Mouse (Mus musculus) layer of hippocampus, adult 9-10 months (tissue): ENCODE measurements around the gene Gm45837.

Experiments used
- DNase-seq: peaks from one replicate; pipeline ENCODE4 v3.0.0; 2022; ENCODE audit warnings: low spot score

Gm45837 gene

DNA sequence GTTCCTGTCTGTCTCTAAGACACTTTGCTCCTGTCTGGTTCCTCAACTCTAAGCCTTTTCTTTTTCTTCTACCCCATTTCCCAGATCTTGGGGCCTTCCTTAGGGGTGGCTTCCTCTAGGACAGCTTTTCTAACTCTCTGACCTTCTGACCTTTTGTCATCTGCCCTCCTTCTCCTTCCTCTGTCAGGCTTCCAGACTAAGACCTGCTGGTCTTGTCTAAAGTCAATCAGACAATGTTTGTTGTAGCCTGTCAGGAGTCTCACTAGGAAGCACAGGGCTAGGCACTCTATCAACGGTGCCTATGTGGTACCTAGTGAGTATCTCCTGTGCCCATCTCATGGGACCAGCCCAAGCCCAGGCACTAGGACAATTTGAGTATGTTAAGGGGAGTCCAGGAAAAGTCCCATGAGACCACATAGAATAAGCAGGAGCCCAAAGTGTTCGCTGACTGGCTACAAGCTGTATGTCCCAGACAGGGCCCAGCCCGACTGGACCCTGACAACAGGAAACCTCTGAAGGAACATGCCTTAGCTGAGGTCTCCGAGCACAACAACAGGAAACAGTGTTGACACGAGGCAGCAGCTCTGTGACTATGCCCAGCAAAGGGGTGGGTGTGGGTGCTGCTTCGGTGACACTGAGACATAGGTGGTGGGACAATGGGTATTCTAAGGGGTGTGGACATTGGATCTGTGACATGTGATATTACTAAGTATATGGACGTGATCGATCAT, 55.3 kb downstream of the Gm45837 start:
- DNase-seq = no peak

DNA sequence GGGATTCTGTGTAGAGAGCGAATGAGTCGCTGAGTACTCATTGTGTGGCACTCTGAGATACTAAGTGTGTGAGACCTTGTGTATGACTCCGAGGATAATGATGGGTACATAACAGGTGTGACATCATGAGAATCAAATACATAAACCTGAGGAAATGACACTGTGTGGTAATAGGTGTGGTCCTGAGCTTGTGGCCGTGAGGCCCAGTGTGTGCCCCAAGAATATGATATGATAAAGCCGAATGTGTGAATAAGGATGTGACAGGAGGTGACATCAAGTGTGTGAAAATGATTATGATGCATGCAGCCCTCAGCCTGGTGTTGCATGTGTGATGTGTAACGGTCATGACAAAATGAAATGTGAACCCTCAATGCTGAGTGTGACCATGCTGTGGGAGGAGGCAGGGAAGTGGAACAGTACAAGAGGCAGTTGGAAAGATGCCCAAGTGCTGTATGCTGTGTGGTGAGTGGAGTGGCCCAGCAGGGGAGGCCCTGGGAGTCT, 55.9 kb downstream of the Gm45837 start:
- no peak for DNase-seq

DNA sequence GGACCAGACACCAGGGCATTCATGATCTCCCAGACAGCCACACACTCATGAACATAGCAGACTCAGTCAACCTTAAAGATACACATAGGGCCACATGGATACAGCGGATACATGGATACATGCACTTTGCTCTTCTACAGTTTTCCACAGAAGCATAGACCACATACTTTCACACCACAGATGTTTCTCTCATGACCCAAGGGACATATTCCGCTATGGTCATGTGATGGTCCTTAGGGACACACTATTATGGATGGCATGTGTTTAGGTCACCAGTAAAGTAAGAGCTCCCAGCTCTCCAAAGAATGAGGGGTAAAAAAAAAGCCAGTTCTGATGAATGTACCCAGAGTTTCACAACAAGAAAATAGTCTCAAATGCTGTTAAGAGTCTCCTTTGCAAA, 60.7 kb downstream of the Gm45837 start:
- DNase-seq = no peak

DNA sequence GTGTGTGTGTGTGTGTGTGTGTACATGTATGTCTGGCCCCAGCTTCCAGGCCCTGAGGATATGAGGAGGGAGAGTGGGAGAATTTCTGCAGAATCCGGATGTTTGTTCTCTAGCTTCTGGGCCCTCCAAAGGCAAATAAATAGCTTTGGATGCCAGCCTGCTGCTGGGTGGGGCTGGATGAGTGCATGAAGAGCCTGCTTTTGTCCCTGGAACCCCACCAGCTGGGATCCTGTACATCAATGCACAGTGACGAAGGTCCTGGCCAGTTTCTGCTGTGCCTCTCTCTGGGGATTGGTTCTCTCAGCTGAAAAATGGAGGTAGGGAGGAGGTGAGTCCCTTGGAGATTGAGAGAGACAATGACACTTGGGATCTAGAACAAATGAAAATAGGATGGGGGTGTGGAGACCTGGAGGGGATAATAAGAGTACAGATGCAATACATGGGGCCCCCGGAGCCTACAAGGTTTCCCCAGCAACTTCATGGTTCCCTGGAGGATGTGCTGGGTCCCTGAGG, 61.3 kb downstream of the Gm45837 start:
- no peak for DNase-seq

DNA sequence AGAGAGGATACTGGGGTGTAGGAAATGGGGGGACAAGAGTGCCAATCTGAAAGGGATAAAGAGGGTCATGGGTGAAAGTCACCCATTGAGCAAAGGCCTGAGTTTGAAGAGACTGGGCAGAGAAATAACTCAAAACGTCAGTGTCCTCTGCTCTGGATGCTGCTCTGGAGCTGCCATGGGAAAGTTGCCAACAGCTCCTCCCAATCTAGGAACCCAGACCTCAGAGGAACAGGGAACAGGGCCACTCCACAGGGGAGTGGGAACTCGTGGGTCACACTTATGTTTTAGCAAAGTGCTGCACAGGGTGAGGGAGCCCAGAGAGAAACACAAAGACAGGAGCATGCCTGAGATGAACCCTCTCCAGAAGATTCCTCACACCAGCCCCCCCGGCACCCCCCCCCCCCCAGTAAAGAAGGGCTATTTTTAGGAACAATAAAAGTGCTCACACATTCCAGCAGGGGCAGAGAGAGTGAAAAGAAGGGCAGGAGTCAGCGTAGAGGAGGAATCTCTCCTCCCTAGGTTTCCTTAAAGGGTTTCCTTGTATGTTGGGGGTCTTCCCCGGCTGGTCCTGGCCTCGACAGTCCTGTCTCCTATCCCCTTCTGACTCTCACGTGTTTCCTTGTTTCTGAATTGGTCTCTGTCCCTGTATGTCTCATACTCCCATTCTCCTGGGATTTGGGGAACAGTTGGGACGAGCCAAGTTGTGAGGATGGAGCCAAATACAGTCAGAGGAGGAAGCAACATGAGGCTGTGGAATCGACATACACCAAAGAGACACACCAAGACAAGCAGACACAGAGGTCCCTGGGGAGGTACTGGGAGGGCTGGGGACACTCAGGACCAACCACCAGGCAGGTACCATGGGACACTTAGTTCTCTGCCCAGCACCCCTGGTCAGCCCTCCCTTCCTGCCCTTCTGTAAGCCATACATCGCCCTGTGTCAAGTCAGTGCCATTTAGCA, 62.2 kb downstream of the Gm45837 start:
- no peak for DNase-seq

DNA sequence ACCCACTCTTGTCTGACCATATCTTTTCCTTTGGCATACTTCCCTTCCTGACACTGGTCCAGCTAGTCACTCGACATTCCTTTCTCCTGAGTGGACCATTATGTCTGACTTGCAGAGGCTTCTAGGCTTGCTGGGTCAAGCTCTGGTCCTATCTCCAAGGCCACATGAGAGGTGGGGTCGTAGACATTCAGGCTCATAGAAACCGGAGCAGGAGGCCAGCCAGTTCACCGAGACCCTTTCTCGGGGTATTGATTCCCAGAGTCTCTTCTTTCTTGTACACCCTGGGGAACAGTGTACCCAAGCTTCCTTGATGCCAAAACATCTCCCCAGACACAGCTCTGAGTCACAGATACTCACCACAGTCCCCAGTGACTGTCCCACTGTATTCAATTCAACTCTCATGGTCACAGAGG, 63.7 kb downstream of the Gm45837 start:
- no peak for DNase-seq

DNA sequence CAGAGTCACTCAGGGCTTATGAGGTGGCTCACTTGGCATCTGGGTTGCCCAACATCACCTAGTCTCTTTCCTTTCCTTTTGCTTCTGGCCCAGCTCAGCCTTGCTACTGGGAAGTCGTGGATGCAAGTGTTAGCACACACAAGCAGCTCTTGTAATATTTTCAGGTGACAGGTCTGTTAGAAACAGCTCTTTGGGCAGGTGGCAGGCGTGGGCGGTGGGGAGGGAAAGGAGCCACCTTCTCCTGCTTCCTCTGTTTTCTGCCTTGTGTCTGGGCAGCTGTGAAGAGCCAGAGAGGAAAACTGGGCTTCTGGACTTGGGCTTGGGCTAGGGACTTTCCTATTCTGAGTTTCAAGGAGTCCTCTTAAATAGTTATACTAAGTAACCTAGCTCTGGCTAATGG, 65.3 kb downstream of the Gm45837 start:
- no peak for DNase-seq

DNA sequence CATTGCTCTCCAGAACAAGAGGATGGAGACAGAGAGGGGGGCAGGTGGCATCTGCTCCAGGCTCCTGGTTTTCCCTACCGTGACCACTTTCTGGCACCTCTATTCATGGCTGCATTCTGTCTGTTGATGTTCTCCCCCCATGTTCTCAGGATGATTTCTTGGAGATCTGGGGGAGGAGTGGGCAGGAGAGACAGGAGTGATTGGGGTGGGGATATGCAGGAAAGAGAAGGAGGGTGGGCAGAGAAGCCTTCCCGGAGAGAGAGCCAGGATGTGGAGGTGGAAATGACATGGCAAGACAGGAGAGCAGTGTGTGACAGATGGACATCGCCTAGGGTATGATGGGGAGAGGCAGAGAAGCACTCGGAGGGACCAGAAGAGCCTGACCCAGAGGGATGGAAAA, 65.8 kb downstream of the Gm45837 start:
- no peak for DNase-seq

DNA sequence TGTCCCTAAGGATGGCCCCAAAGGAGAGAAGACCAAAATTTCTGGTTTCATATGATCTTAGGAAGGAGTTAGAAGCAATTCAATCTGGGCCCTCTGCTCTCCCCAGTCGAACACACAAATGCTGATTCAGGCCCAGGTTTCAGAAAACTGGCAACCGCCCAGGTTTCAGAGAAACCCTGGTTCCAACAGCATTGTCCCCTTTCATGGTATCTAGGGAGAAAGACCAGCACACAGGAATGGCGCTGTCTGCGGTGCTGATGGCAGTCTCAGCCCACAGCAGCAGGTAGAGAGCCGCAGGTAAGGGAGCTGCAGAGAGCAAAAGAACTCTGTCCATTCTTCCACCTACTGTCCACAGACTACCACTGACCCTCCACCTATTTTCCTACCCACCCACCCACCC, 66.5 kb downstream of the Gm45837 start:
- DNase-seq = no peak

DNA sequence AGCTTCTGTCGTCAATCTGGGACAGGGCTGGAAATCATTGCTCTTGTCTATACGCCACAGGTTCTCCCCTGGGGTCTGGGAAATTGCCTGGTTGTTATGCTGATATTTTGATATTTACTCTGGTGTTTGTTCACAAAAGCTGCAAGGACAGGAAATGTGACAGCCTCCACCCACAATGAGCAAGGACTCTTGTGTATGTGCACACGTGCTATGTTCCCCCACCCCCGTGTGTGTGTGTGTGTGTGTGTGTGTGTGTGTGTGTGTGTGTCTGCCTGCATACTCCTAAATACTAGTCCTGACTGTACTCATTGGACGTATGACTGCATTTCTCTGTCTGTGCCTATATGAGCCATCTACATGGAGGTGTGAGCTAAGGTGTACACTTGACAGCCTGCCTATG, 67.4 kb downstream of the Gm45837 start:
- no peak for DNase-seq

DNA sequence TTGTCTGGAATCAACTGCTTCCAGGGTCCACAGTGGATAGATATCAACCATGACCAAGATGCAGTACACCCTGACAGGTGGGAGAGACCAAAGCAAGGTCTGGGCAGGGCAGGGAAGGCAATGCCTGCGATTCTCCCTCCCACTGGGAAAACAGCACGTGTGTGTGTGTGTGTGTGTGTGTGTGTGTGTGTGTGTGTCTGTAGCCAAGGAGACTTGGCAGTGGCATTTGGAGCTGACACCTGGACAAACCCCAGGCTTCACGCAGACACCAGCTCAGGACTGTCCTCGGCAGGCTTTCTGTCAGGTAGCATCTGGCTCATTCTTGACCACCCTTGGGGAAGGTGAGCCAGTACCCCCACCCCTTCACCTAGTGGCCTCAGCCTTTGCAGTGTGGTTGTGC, 69.2 kb downstream of the Gm45837 start:
- DNase-seq = no peak

DNA sequence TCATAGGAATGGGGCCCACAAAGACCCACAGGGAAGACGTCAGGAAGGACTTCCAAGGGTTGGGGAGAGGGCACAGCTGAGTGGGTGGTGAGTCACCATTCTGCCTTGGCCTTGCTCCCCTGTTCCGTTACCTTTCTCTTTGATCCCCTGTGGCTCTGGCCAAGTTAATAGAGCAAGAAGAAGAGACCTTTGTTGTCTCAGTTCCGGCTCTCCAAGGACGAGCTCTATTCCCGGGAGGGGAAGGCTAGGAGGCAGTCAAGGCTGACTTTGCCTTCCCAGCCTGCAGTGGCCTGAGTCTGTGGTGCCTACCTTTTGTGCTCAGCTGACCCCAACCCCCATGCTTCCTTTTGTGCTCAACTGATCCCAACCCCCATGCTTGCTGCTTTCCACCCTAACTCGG, 70.0 kb downstream of the Gm45837 start:
- no peak for DNase-seq

DNA sequence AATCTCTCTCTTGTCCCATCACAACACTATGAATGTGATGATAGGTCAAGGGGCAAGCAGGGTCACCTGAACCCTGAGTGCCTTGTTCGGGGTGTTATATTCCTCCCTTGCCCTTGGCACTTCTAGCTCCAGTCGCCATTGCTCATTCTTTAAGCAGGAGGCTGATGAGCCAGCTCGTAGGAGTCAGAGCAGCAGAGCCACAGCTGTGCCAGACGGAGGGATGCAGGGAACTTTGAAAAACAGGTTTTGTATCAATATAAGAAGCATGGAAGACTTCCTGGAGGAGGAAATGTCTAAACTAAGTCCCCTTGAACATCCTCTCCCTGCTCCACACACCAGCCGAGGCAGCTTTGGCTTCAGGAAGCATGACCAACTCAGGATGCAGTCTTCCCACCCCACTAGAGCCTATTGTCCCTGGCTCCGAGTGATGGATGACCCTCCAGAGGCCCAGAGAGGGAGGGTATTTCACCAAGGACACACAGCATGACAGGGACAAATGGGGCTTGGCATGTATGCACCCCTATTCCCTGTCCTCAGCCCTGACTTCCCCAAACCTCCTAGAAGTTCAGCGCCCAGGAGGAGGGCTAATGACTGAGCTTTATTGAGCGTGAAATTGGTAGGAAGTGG, 71.3 kb downstream of the Gm45837 start:
- DNase-seq = no peak

DNA sequence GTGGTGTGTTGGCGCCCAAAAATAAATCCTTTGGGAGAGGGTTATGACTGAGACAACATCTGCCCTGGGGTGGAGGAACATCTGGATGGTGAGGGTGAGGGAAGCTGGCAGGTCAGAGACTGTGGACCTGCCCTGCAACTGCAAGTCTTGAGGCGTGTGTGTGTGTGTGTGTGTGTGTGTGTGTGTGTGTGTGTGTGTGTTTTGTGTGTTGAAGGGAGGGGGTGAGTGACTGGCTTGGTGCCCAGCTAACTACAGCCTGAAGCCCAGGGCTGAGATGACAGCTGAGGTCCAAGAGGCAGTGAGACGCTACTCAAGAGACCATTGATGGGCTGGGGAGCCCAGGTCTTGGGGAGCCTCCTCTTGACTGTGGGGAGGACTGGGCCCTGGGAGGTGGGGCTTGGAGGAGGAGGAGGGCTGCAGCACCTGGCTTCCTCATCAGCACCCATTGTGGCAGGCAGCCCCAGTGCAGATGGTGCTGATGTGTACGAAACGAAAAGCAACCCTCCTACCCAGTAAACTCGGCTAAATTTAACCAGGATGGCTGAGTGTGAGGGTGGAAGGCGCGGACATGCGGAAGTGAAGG, 71.9 kb downstream of the Gm45837 start:
- no peak for DNase-seq

DNA sequence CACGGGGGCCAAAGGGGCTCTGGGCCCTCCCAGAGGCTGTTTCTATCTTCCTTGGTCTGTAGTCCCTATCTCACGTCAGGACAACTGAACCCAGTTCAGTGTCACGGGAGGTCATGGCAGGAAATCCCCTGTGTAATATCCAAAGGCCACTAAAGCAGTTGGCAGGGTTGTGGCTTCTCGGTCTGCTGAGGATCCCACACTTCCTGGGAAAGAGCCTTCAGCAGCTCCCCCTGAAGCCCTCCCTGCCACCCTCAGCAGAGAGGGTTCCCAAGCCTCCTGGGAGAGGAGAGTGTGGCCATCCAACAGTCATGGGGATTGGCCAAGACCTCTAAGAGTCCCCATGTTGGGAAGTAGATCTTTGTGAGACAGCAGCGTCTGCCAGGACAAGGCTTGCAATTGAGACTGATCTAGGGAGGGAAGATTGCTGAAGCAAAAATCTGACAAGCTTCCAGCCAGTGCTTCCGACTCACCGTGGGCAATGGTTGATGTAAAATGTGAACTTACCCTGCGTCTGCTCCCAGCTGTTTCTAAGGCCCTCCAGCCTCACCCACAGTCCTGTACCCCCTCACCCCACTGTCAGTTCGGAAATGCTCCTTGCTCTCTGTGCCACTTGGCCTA, 72.9 kb downstream of the Gm45837 start:
- no peak for DNase-seq

DNA sequence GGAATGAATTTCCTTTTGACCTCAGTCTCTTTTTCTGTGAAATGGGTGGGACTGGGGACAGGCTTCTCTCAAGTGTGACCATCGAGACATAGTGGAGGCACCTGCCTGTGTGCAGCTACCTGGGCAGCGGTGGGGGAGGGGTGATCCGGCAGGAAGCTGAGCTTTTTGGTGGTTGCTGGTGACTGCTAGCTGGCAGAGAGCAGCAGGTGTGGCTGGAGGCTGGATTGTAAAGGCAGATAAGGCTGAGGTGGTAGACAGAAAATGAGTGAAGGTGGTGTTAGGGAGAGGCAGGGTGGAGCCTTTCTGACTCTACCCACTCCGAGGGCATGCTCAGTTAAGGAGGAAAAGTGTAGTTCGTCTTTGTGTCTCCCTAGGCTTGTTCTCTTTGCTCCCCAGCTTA, 76.4 kb downstream of the Gm45837 start:
- DNase-seq = no peak

DNA sequence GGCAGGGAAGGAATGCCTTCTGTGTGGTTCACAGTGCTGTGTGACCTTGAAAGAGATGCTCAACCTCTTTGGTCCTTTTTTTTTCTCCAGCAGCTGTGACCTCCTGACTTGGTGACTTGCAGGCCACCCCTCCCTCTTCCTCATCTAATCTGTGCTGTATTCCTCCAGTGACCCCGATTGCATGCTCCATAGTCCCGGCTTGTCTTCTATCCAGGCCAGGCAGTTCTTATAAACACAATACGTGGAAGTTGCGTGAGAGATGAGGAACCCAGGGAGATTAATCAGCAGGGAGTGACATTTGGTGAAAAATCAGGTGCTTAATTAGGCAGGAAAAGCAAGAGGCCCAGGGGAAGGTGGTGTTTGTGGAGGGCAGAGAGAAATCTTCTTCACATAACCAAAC, 80.3 kb downstream of the Gm45837 start:
- DNase-seq = no peak

DNA sequence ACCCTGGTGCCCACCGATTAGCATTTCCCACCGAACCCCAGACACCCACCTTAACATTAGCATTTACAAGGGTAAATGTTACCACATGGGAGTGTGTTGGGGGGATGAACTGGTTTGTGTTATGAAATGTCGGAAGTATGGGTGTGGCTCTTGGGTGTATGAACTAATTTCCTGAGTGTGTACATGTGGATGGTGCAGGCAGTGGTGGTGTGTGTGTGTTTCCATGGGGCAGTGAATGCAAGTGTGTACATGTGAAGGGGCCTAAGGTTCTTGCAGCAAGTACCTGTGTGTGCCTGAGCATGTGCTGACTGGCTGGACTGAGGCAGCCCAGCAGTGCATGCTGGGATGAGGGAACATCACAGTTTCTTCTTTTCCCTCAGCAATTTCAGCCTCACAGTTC, 87.7 kb downstream of the Gm45837 start:
- no peak for DNase-seq

DNA sequence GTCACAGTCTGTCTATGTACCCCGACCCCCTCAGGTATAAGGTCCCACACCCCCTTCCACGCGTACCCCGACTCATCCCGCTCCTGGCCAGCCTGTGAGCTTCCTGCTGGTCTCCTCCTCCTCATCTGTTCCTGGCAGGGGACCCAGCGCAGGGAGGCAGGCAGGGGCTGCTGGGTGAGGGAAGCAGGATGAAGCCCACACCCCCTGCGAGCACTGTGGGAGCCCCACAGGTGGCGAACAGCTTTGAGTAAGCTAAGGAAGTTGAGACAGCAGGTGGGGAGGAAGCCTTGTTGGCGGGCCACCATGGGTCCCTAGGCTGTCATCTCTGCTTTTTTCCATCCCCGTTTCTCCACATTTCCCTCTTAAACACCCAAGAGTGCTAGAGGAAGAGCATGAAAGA, 88.6 kb downstream of the Gm45837 start:
- no peak for DNase-seq

DNA sequence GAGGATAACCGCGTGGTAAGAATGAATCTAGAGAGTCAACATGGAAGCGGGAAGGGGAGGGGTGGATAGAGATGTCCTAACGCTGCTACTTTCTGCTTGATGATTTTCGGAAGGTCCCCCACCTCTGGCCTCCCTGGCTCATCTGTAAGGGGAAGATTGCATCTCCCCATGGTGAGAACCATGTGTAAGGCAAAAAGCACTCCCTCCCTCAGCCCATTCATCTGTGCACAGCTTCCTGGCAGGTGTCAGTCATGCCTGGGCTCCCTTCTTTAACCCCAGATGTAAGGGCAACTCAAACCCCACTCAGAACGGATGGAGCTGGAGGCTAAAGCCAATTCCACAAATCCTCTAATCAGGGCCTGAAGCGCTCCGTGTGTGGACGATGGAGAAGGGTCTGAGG, 89.0 kb downstream of the Gm45837 start:
- DNase-seq = no peak

DNA sequence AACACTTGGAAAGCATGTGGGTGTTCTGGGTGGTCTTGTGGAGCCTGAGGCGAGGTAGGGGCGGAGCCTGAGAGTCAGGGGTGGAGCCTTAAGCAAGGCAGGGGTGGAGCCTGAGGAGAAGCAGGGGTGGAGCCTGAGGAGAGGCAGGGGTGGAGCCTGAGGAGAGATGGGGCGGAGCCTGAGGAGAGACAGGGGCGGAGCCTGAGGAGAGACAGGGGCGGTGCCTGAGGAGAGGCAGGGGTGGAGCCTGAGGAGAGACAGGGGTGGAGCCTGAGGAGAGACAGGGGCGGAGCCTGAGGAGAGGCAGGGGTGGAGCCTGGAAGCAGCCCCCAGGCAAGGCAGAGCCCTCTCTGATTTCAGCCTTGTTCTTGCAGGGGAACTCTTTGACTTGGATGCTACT, 90.5 kb downstream of the Gm45837 start:
- no peak for DNase-seq

DNA sequence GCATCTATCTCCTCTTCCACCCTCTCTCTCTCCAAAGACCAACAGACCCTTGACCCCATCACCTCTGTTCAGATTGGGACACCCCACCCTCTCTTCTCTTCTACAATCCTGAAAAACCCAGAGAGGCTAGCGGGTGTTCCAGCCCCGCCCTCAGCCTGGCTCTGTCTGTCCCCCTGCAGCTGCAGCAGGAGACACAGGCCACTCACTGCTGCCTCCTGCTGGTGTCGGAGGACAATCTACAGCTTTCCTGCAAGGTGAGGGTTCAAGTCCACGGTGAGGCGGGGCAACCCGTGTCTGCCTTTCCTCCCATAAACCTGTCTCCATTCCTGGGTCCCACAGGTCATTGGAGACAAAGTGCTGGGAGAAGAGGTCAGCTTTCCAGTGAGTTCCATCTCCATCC, 91.0 kb downstream of the Gm45837 start:
- DNase-seq = no peak
